Mouse (Mus musculus) embryo, embryonic 10 days (tissue): ENCODE results near the gene Kcnip2.

Experiments
- DNase-seq: peaks from one replicate; pipeline ENCODE4 v3.0.0-alpha.2; 2015; ENCODE audit warnings: low spot score

Kcnip2 gene

GRCm38 (mm10) chr19:45815831-45816405 is at the start of gene Kcnip2:
Gene Kcnip2 (minus strand): TSS chr19:45816061.
- DNase-seq = peak; percentile 48

GRCm38 (mm10) chr19:45855284-45855920 is 39.5 kb upstream of the Kcnip2 start:
- DNase-seq = no peak

- no peak for DNase-seq
These were observed 38.7 kb upstream of the Kcnip2 start for GRCm38 (mm10) chr19:45854521-45854920.

- DNase-seq = no peak
These were observed 31.9 kb upstream of the Kcnip2 start for GRCm38 (mm10) chr19:45847733-45848093.

- no peak for DNase-seq
These were observed 31.3 kb upstream of the Kcnip2 start for GRCm38 (mm10) chr19:45847016-45847732.

- DNase-seq = no peak
These were observed 28.3 kb upstream of the Kcnip2 start for GRCm38 (mm10) chr19:45844209-45844608.

GRCm38 (mm10) chr19:45843424-45843823 is 27.6 kb upstream of the Kcnip2 start:
- peak; percentile 12 for DNase-seq

- no peak for DNase-seq
These were observed 21.5 kb upstream of the Kcnip2 start for GRCm38 (mm10) chr19:45837050-45837994.

- no peak for DNase-seq
These were observed 19.6 kb upstream of the Kcnip2 start for GRCm38 (mm10) chr19:45835490-45835889.

GRCm38 (mm10) chr19:45833665-45834064 is 17.8 kb upstream of the Kcnip2 start:
- DNase-seq = no peak

GRCm38 (mm10) chr19:45830679-45831078 is 14.8 kb upstream of the Kcnip2 start:
- no peak for DNase-seq

GRCm38 (mm10) chr19:45827736-45828135 is 11.9 kb upstream of the Kcnip2 start:
- DNase-seq = no peak

GRCm38 (mm10) chr19:45827125-45827524 is 11.3 kb upstream of the Kcnip2 start:
- no peak for DNase-seq

- DNase-seq = no peak
These were observed 10.3 kb upstream of the Kcnip2 start for GRCm38 (mm10) chr19:45826146-45826545.

GRCm38 (mm10) chr19:45821832-45822231 is 6.0 kb upstream of the Kcnip2 start:
- DNase-seq = no peak

- no peak for DNase-seq
These were observed 2.1 kb upstream of the Kcnip2 start for GRCm38 (mm10) chr19:45817816-45818490.

- no peak for DNase-seq
These were observed 866 bp upstream of the Kcnip2 start for GRCm38 (mm10) chr19:45816727-45817126.

- no peak for DNase-seq
These were observed 691 bp downstream of the Kcnip2 start for GRCm38 (mm10) chr19:45815170-45815569.

GRCm38 (mm10) chr19:45813801-45814200 is 2.1 kb downstream of the Kcnip2 start:
- peak; percentile 73 for DNase-seq

- DNase-seq = peak; percentile 83
These were observed 2.6 kb downstream of the Kcnip2 start for GRCm38 (mm10) chr19:45813263-45813662.

- peak; percentile 36 for DNase-seq
These were observed 3.1 kb downstream of the Kcnip2 start for GRCm38 (mm10) chr19:45812673-45813252.
